Mouse (Mus musculus) midbrain, embryonic 16.5 days (tissue): ENCODE data around the gene Ncapd3. TPM values are rescaled to one million over a fixed set of nuclear protein-coding genes. Genes with fewer than 3 reads are reported as not detected.

Experiments
- ATAC-seq: fragments of 200-750 bp; cut with Nextera tagmentation; 2 replicates; pipeline ENCODE4 v1.8.0; 2017; ENCODE audit warnings: moderate TSS enrichment
- H3K27ac ChIP-seq: fragments of 300-500 bp; sonication (generic); 2 replicates; pipeline ENCODE4 v1.5.1; 2014; ENCODE audit warnings: mild to moderate bottlenecking, low read length, mixed read lengths
- H3K27me3 ChIP-seq: fragments of 300-500 bp; sonication (generic); 2 replicates; pipeline ENCODE4 v1.6.1; 2014; ENCODE audit warnings: low read depth, low read length, mixed read lengths; ENCODE audit not compliant: control insufficient read depth, insufficient read depth
- H3K36me3 ChIP-seq: fragments of 300-500 bp; sonication (generic); 2 replicates; pipeline ENCODE4 v1.6.1; 2014; ENCODE audit warnings: mild to moderate bottlenecking, low read length, moderate library complexity, mixed read lengths; ENCODE audit not compliant: control insufficient read depth, insufficient read depth
- H3K4me1 ChIP-seq: fragments of 300-500 bp; sonication (generic); 2 replicates; pipeline ENCODE4 v1.6.1; 2014; ENCODE audit warnings: mild to moderate bottlenecking, low read length, mixed read lengths; ENCODE audit not compliant: control insufficient read depth, insufficient read depth
- H3K4me2 ChIP-seq: fragments of 300-500 bp; sonication (generic); 2 replicates; pipeline ENCODE4 v1.6.1; 2014; ENCODE audit warnings: mild to moderate bottlenecking, low read length, mixed read lengths
- H3K4me3 ChIP-seq: fragments of 300-500 bp; sonication (generic); 2 replicates; pipeline ENCODE4 v1.5.1; 2014; ENCODE audit warnings: low read depth, mild to moderate bottlenecking, low read length, moderate library complexity, mixed read lengths
- H3K9ac ChIP-seq: fragments of 300-500 bp; sonication (generic); 2 replicates; pipeline ENCODE4 v1.6.1; 2014; ENCODE audit warnings: low read depth, low read length, mixed read lengths
- H3K9me3 ChIP-seq: fragments of 300-500 bp; sonication (generic); replicated peaks from 2 replicates; pipeline ENCODE4 v1.6.1; 2014; ENCODE audit warnings: mild to moderate bottlenecking, low read length, mixed read lengths; ENCODE audit not compliant: control insufficient read depth, poor library complexity, severe bottlenecking
- WGBS: fragments of 180-500 bp; shearing (Covaris S2); extraction: QIAGEN DNeasy Blood & Tissue Kit; methylation state at CpG from one replicate; pipeline ENCODE4 v1.1.7; 2014; 5-methylcytosine and 5-hydroxymethylcytosine counted together
- polyA plus RNA-seq: library from polyadenylated mRNA; unstranded; fragments of >200 nt; fragmentation: Nextera tagmentation; extraction: Ambion mirVana; gene quantifications from 2 replicates; pipeline ENCODE4 v1.2.1, GENCODE M21; 2015

Gene Ncapd3
- polyA plus RNA-seq, 1 experiment from 2014 or later = 14.9 TPM

- peaks cover 9% of the 10 kb centered on the region for H3K36me3 ChIP-seq
- no peak overlapping the region for H3K4me3 ChIP-seq
- 87% methylated on average over 4 of the region's 4 CpGs for WGBS
- no peak overlapping the region for H3K27ac ChIP-seq
- H3K4me1 ChIP-seq = peaks cover 42% of the 10 kb centered on the region
- ATAC-seq = no peak
- H3K9me3 ChIP-seq = no peaks in the 10 kb centered on the region
- no peak overlapping the region for H3K4me2 ChIP-seq
- H3K27me3 ChIP-seq = no peaks in the 10 kb centered on the region
- no peak overlapping the region for H3K9ac ChIP-seq
Measured at GRCm38 (mm10) chr9:27023681-27024080, 6.3 kb upstream of the Ncapd3 start.

GRCm38 (mm10) chr9:27026708-27027107 lies 3.3 kb upstream of the Ncapd3 start:
- no peak overlapping the region for H3K27ac ChIP-seq
- no peak overlapping the region for H3K4me3 ChIP-seq
- H3K9ac ChIP-seq = no peak overlapping the region
- H3K36me3 ChIP-seq = no peaks in the 10 kb centered on the region
- H3K27me3 ChIP-seq = no peaks in the 10 kb centered on the region
- ATAC-seq = no peak
- no peaks in the 10 kb centered on the region for H3K9me3 ChIP-seq
- 83% methylated on average over 1 of the region's 1 CpGs for WGBS
- H3K4me1 ChIP-seq = peaks cover 50% of the 10 kb centered on the region
- H3K4me2 ChIP-seq = peak overlapping the region; percentile 82

GRCm38 (mm10) chr9:27029022-27029827 lies 750 bp upstream of the Ncapd3 start:
- Histone ChIP-seq H3K27me3 (no peaks in the 10 kb centered on the region), H3K4me2 (peak overlapping the region; percentile 82), H3K9me3 (no peaks in the 10 kb centered on the region), H3K36me3 (no peaks in the 10 kb centered on the region), H3K9ac (peak overlapping the region; percentile 98), H3K27ac (peak overlapping the region; percentile 89), H3K4me3 (peak overlapping the region; percentile 97), H3K4me1 (peaks cover 52% of the 10 kb centered on the region)
- under 1% methylated on average over 52 of the region's 52 CpGs for WGBS
- peak; percentile 50 for ATAC-seq

GRCm38 (mm10) chr9:27030763-27031100 lies 757 bp downstream of the Ncapd3 start:
- WGBS = under 1% methylated on average over 17 of the region's 17 CpGs
- ATAC-seq = peak; percentile 57

GRCm38 (mm10) chr9:27043892-27044291 lies 13.9 kb downstream of the Ncapd3 start:
- no peaks in the 10 kb centered on the region for H3K4me1 ChIP-seq
- 95% methylated on average over 5 of the region's 5 CpGs for WGBS
- peaks cover 42% of the 10 kb centered on the region for H3K36me3 ChIP-seq
- ATAC-seq = no peak
- H3K27me3 ChIP-seq = no peaks in the 10 kb centered on the region
- H3K4me3 ChIP-seq = no peak overlapping the region
- H3K27ac ChIP-seq = no peak overlapping the region
- no peak overlapping the region for H3K9ac ChIP-seq
- H3K9me3 ChIP-seq = no peaks in the 10 kb centered on the region
- no peak overlapping the region for H3K4me2 ChIP-seq

More at GRCm38 (mm10) chr9:27030763-27031100, 757 bp downstream of the Ncapd3 start:
- H3K9ac ChIP-seq = peak overlapping the region; percentile 75
- peak overlapping the region; percentile 97 for H3K4me3 ChIP-seq
- peak overlapping the region; percentile 85 for H3K4me2 ChIP-seq
- no peaks in the 10 kb centered on the region for H3K9me3 ChIP-seq
- no peaks in the 10 kb centered on the region for H3K36me3 ChIP-seq
- H3K27ac ChIP-seq = no peak overlapping the region
- peaks cover 46% of the 10 kb centered on the region for H3K4me1 ChIP-seq
- no peaks in the 10 kb centered on the region for H3K27me3 ChIP-seq

GRCm38 (mm10) chr9:27049492-27049891 lies 19.5 kb downstream of the Ncapd3 start:
- 96% methylated on average over 2 of the region's 2 CpGs for WGBS
- Histone ChIP-seq H3K27ac (no peak overlapping the region), H3K27me3 (no peaks in the 10 kb centered on the region), H3K4me1 (no peaks in the 10 kb centered on the region), H3K9me3 (no peaks in the 10 kb centered on the region), H3K36me3 (peaks cover 45% of the 10 kb centered on the region), H3K9ac (no peak overlapping the region), H3K4me2 (no peak overlapping the region), H3K4me3 (no peak overlapping the region)
- ATAC-seq = no peak

GRCm38 (mm10) chr9:27058341-27058740 lies 28.4 kb downstream of the Ncapd3 start:
- H3K9ac ChIP-seq = no peak overlapping the region
- no peak for ATAC-seq
- 94% methylated on average over 5 of the region's 5 CpGs for WGBS
- no peaks in the 10 kb centered on the region for H3K27me3 ChIP-seq
- H3K9me3 ChIP-seq = no peaks in the 10 kb centered on the region
- H3K4me3 ChIP-seq = no peak overlapping the region
- no peaks in the 10 kb centered on the region for H3K4me1 ChIP-seq
- H3K36me3 ChIP-seq = peaks cover 27% of the 10 kb centered on the region
- H3K4me2 ChIP-seq = no peak overlapping the region
- no peak overlapping the region for H3K27ac ChIP-seq

GRCm38 (mm10) chr9:27070895-27071294 lies 40.9 kb downstream of the Ncapd3 start:
- H3K4me3 ChIP-seq = no peak overlapping the region
- H3K4me2 ChIP-seq = no peak overlapping the region
- H3K27me3 ChIP-seq = no peaks in the 10 kb centered on the region
- ATAC-seq = no peak
- no peak overlapping the region for H3K9ac ChIP-seq
- H3K27ac ChIP-seq = no peak overlapping the region
- WGBS = 94% methylated on average over 4 of the region's 4 CpGs
- no peaks in the 10 kb centered on the region for H3K4me1 ChIP-seq
- peaks cover 38% of the 10 kb centered on the region for H3K36me3 ChIP-seq
- no peaks in the 10 kb centered on the region for H3K9me3 ChIP-seq

- WGBS = 83% methylated on average over 1 of the region's 1 CpGs
- Histone ChIP-seq H3K4me2 (no peak overlapping the region), H3K4me1 (no peaks in the 10 kb centered on the region), H3K27me3 (no peaks in the 10 kb centered on the region), H3K9me3 (no peaks in the 10 kb centered on the region), H3K36me3 (peaks cover 31% of the 10 kb centered on the region), H3K4me3 (no peak overlapping the region), H3K27ac (no peak overlapping the region), H3K9ac (no peak overlapping the region)
- ATAC-seq = no peak
Measured at GRCm38 (mm10) chr9:27074677-27075076, 44.7 kb downstream of the Ncapd3 start.
